Mouse (Mus musculus) lung, embryonic 16.5 days (tissue): ENCODE data around the gene Rp9. TPM values are rescaled to one million over a fixed set of nuclear protein-coding genes. Genes with fewer than 3 reads are reported as not detected.

Source experiments
- ATAC-seq: fragments of 200-750 bp; cut with Nextera tagmentation; 2 replicates; pipeline ENCODE4 v1.8.0; 2017; ENCODE audit warnings: low read depth, mild to moderate bottlenecking, moderate library complexity
- H3K27ac ChIP-seq: fragments of 300-500 bp; sonication (generic); 2 replicates; pipeline ENCODE4 v1.5.1; 2014; ENCODE audit warnings: mild to moderate bottlenecking, control low read depth, low read length
- H3K27me3 ChIP-seq: fragments of 300-500 bp; sonication (generic); 2 replicates; pipeline ENCODE4 v1.6.1; 2014; ENCODE audit warnings: low read depth, low read length, mixed read lengths; ENCODE audit not compliant: control insufficient read depth, insufficient read depth
- H3K36me3 ChIP-seq: fragments of 300-500 bp; sonication (generic); 2 replicates; pipeline ENCODE4 v1.6.1; 2014; ENCODE audit warnings: low read length; ENCODE audit not compliant: control insufficient read depth, insufficient read depth
- H3K4me1 ChIP-seq: fragments of 300-500 bp; sonication (generic); replicated peaks from 2 replicates; pipeline ENCODE4 v1.6.1; 2014; ENCODE audit warnings: low read length, mixed read lengths; ENCODE audit not compliant: control insufficient read depth, insufficient read depth
- H3K4me2 ChIP-seq: fragments of 300-500 bp; sonication (generic); 2 replicates; pipeline ENCODE4 v1.6.1; 2014; ENCODE audit warnings: low read depth, low read length, control low read depth
- H3K4me3 ChIP-seq: fragments of 300-500 bp; sonication (generic); 2 replicates; pipeline ENCODE4 v1.5.1; 2014; ENCODE audit warnings: mild to moderate bottlenecking, low read length, control low read depth
- H3K9ac ChIP-seq: fragments of 300-500 bp; sonication (generic); 2 replicates; pipeline ENCODE4 v1.6.1; 2014; ENCODE audit warnings: low read length, control low read depth
- H3K9me3 ChIP-seq: fragments of 300-500 bp; sonication (generic); 2 replicates; pipeline ENCODE4 v1.6.1; 2016; ENCODE audit warnings: low read length; ENCODE audit not compliant: control insufficient read depth
- WGBS: fragments of 180-500 bp; shearing (Covaris S2); extraction: QIAGEN DNeasy Blood & Tissue Kit; methylation state at CpG from one replicate; pipeline ENCODE4 v1.1.7; 2014; 5-methylcytosine and 5-hydroxymethylcytosine counted together
- polyA plus RNA-seq: library from polyadenylated mRNA; unstranded; fragments of >200 nt; fragmentation: Nextera tagmentation; extraction: Ambion mirVana; gene quantifications from 2 replicates; pipeline ENCODE4 v1.2.1, GENCODE M21; 2015

The Rp9 gene
- polyA plus RNA-seq, 1 experiment from 2014 or later: 64.5 TPM

DNA sequence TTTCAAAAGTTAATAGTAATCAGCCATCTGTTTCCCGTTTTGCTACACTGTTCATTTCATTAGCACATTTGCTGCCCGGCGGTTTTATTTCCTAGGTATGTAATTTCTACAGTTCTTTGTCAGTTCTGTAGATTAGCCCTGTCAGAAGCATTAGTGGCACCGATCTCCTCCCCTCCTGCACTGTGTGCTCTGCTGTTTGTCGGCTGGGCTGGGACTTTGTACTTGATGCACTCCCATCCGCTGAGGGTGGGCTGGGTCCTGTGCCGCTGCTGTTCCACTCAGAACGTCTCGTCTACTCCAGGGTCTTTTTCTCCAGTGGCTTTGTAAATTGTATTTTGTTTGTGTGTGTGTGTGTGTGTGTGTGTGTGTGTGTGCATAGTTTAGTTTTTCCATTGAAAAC is 19.4 kb upstream of the Rp9 start:
- H3K9me3 ChIP-seq: no peaks in the 10 kb centered on the region
- 39% methylated on average over 9 of the region's 9 CpGs for WGBS
- ATAC-seq: no peak

DNA sequence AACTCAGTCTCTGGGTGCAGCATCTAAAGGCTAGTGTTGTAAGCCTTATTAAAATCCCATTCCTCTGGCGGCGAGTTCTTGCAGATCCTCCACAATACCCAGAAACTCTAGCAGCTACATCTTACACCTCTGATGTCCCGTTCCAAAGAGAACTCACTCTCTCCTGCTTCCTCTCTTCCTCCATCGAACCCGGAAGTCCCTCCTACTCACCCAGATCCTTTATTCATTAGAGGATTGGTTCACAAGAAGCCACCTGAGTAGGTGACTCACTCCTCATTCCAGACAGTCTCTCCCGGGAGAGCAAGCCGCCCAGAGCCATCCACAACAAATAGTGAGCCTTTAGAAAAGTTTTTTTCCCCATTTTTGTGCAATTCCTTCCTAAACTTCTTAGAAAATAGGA is 16.7 kb upstream of the Rp9 start:
- WGBS: 84% methylated on average over 7 of the region's 7 CpGs
- no peak overlapping the region for H3K4me3 ChIP-seq
- H3K4me1 ChIP-seq: no peaks in the 10 kb centered on the region
- H3K4me2 ChIP-seq: no peak overlapping the region
- ATAC-seq: no peak
- H3K27me3 ChIP-seq: no peaks in the 10 kb centered on the region
- no peaks in the 10 kb centered on the region for H3K36me3 ChIP-seq
- no peak overlapping the region for H3K9ac ChIP-seq
- H3K9me3 ChIP-seq: no peaks in the 10 kb centered on the region
- no peak overlapping the region for H3K27ac ChIP-seq

More for the DNA sequence above, 19.4 kb upstream of the Rp9 start:
- H3K27me3 ChIP-seq: no peaks in the 10 kb centered on the region
- no peak overlapping the region for H3K27ac ChIP-seq
- no peak overlapping the region for H3K4me2 ChIP-seq
- H3K4me3 ChIP-seq: no peak overlapping the region
- H3K4me1 ChIP-seq: no peaks in the 10 kb centered on the region
- H3K9ac ChIP-seq: no peak overlapping the region
- H3K36me3 ChIP-seq: no peaks in the 10 kb centered on the region

DNA sequence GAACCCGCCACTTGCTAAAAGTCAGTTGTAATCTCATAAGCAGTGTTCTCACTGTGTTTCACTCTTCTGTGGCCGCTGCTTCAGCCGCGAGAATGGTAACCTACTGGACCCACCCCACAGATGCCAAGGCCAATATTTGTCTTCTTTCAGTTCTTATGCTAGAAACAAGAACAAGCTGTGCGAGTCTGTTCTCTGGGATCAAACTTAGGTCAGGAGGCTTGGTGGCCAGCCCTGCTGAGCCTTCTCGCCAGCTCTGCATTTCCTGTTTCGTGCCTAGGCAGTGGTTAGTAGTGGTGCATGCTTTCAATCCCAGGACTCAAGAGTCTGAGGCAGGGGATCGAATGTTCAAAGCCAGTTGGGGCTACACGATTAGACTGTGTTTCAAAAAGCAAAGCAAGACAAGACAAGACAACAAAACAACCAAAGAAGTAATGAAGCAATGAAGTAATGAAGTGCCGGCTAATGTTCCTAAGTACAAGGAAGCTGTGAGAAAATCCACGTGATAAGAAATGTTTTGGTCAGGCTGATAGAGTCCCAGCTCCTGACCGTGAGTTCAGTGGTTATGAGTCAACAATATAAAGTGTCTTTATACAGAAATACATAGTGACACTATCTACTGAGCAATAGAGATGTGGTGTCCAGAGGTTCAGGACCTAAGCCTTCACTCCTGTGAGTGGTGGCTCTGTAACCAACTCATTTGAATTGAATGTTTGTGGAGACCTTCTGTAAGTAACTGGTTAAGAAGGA is 15.2 kb upstream of the Rp9 start:
- H3K4me1 ChIP-seq: no peaks in the 10 kb centered on the region
- H3K27ac ChIP-seq: no peak overlapping the region
- H3K27me3 ChIP-seq: no peaks in the 10 kb centered on the region
- H3K4me3 ChIP-seq: no peak overlapping the region
- H3K4me2 ChIP-seq: no peak overlapping the region
- H3K36me3 ChIP-seq: no peaks in the 10 kb centered on the region
- no peak overlapping the region for H3K9ac ChIP-seq
- WGBS: 70% methylated on average over 12 of the region's 12 CpGs
- ATAC-seq: peak; percentile 57; the same call in 1 of the 2 replicates
- H3K9me3 ChIP-seq: no peaks in the 10 kb centered on the region

DNA sequence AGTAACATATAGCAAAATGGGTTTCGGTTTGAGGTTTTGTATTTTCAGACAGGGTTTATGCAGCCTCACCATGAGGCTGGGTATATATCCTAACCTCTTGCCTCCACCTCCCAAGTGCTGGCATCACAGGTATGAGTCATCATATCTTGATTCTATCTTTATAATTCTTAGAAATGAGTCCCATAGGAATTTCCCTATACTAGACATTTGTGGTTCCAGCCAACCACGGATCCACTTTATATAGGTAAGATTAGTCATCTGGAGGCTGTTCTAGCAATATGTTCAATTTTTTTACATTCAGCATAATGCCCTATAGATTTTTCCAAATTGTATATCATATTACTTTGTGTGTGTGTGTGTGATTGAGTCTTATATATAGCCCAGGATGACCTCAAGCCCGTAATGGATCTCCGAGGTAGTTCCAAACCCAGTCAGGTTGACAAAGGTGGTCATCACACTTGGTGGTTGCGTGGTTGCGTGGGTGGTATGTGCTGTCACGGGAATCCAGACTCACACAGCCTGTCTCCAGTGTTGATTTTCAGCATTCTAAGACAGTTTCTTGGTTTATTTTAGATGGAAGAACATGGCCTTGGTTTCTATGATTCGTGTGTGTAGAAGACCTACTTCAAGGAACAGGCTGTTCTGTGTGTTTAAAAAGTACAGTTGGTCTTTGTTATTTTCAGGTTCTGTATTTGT is 14.5 kb upstream of the Rp9 start:
- ATAC-seq: 0 out of 2 replicates have a peak, but pooled peaks have one; percentile 7
- Histone ChIP-seq H3K27ac (no peak overlapping the region), H3K4me2 (no peak overlapping the region), H3K4me1 (no peaks in the 10 kb centered on the region), H3K27me3 (no peaks in the 10 kb centered on the region), H3K9ac (no peak overlapping the region), H3K9me3 (no peaks in the 10 kb centered on the region), H3K36me3 (no peaks in the 10 kb centered on the region), H3K4me3 (no peak overlapping the region)
- 91% methylated on average over 8 of the region's 8 CpGs for WGBS

DNA sequence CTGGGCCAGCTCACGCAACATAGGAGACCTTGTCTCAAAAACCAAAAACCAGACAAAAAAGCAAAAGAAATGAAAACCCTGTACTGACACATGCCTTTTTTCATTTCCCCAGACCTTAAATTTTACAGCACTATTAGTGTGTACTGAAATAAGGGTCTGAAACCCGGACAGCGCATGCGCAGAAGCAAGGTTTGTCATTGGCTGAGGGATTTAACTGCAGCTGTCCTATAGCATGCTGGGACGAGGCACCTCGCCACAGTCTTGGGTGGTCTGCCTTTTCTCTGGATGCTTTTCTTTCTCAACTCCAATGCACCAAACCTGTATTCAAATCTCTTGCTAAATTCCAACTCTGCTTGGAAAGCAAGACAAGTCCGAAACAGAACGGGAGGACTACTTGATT is 9.4 kb upstream of the Rp9 start:
- Histone ChIP-seq H3K4me2 (no peak overlapping the region), H3K36me3 (no peaks in the 10 kb centered on the region), H3K27me3 (no peaks in the 10 kb centered on the region), H3K4me1 (peaks cover 4% of the 10 kb centered on the region; the same call in 1 of the 2 replicates), H3K27ac (no peak overlapping the region), H3K9me3 (no peaks in the 10 kb centered on the region), H3K9ac (no peak overlapping the region), H3K4me3 (no peak overlapping the region)
- no peak for ATAC-seq
- WGBS: 91% methylated on average over 8 of the region's 8 CpGs

DNA sequence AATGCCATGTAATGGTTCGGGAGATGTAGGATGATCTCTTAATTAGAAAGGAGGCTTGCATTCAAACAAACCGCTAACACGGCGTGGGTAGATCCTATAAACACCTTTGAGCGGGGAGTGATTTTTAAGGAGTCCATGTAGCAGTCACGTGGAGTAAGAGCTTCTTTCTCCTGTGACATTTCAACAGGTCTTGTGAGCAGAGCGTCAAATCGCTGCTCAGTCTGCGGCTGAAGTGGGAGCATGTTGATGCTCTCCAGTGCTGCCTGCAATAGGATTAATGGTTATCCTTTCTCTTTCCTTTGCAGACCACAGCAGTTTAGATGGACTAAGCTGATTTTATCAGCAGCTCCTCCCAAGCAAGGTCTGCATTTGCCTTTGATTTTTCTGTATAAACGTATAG is 6.7 kb upstream of the Rp9 start:
- 3% methylated on average over 10 of the region's 10 CpGs for WGBS
- Histone ChIP-seq H3K36me3 (no peaks in the 10 kb centered on the region), H3K27ac (no peak overlapping the region; the same call in 1 of the 2 replicates), H3K27me3 (no peaks in the 10 kb centered on the region), H3K4me3 (peak overlapping the region; percentile 80), H3K4me1 (peaks cover 4% of the 10 kb centered on the region; the same call in 1 of the 2 replicates), H3K4me2 (peak overlapping the region; percentile 94), H3K9me3 (no peaks in the 10 kb centered on the region), H3K9ac (peak overlapping the region; percentile 76)
- ATAC-seq: 0 out of 2 replicates have a peak, but pooled peaks have one; percentile 6

DNA sequence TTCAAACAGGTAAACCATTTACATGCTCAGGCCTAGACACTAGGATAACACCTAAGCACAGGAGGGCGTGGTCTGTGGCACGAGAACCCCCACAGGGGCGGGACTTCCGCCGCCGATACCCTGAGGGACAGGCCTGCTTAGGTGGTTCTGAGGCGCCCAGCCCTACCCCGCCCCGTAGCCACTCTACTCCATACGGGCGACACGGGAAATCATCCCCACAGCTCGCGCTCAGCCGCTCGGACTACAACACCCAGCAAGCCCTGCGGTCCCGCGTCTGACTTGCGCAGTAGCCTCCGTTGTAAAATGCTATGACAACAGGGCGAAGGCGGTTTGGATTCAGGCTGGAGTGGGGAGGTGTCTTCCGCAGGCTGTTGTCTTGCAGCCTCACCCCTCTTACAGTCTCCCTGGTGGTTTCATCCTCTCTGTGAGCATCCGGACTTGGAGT is 5.9 kb upstream of the Rp9 start, which contains the start of gene Bbs9:
Gene Bbs9, plus strand, starts transcription at position 292 of the 445 bp plus-strand sequence.
- peak within 1 kb of the TSS; percentile 76 for H3K9ac ChIP-seq
- under 1% methylated on average over 25 of the region's 25 CpGs for whole genome bisulfite sequencing
- peaks cover 4% of the 10 kb centered on the region; the same call in 1 of the 2 replicates for H3K4me1 ChIP-seq
- no peaks in the 10 kb centered on the region for H3K9me3 ChIP-seq
- peak within 1 kb of the TSS; percentile 78 for H3K27ac ChIP-seq
- no peaks in the 10 kb centered on the region for H3K27me3 ChIP-seq
- peak within 1 kb of the TSS; percentile 80 for H3K4me3 ChIP-seq
- H3K36me3 ChIP-seq: no peaks in the 10 kb centered on the region
- ATAC-seq: peak; percentile 99
- H3K4me2 ChIP-seq: peak within 1 kb of the TSS; percentile 94

DNA sequence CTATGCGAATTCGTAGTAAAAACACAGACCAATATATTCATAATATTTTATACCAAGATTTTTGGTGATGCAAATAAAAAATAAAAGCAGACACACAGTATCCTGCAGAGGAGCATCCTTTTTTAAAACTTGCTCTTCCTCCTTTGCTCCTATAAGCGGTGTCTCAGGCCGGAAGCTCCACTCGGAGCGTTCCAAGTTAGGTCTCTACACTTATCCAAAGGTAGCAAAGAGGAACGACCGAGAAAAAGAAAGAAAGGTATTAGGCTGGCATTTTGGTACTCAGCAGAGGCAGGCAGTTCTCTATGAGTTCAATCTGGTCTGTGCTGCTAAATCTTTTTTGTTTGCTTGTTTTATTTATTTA is 664 bp downstream of the Rp9 start:
- no peak for ATAC-seq
- no peak overlapping the region for H3K4me3 ChIP-seq
- H3K4me1 ChIP-seq: peaks cover 3% of the 10 kb centered on the region
- H3K27ac ChIP-seq: no peak overlapping the region
- H3K27me3 ChIP-seq: no peaks in the 10 kb centered on the region
- no peak overlapping the region for H3K9ac ChIP-seq
- no peaks in the 10 kb centered on the region for H3K9me3 ChIP-seq
- no peak overlapping the region for H3K4me2 ChIP-seq
- WGBS: 74% methylated on average over 8 of the region's 8 CpGs
- 0 out of 2 replicates have a peak, but pooled peaks cover 3% of the 10 kb centered on the region for H3K36me3 ChIP-seq

DNA sequence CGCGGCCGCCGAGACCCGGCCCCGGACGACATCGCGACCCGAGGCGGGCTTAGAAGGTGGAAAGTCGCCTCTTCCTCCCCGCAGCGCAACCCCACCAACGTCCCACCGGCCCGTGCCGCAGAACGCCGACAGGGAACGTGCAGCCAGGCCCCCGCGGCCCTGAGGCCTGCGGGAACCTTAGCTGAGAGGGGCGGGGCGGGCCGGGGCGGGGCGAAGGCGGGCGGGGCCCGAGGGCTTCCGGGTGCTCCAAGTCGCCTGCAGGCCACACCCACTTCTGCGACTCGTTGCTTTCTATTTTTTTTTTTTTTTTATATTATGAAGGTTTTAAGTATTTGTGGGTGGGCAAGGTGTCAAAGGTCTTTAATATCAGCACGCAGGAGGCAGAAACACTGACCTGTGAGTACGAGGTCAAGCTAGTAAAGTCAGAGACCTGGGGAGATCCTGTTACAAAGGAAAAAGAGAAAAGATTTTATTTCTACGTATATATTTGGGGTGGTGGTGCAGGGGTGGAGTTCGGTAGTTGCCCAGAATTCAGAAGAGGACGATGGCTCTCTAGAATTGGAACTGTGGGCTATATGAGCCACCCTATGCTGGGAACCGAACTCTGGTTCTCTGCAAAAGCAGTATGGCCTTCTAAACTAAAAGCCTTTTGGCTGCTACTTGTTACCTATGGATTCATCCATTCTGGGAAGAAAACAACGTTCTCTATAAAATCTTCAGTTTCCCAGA is 1.2 kb downstream of the Rp9 start:
- ATAC-seq: peak; percentile 95
- H3K4me1 ChIP-seq: peaks cover 3% of the 10 kb centered on the region
- peak overlapping the region; percentile 96 for H3K9ac ChIP-seq
- H3K36me3 ChIP-seq: 0 out of 2 replicates have a peak, but pooled peaks cover 3% of the 10 kb centered on the region
- peak overlapping the region; percentile 61 for H3K4me2 ChIP-seq
- H3K27me3 ChIP-seq: no peaks in the 10 kb centered on the region
- 4% methylated on average over 34 of the region's 43 CpGs for WGBS
- peak overlapping the region; percentile 86 for H3K4me3 ChIP-seq
- peak overlapping the region; percentile 92 for H3K27ac ChIP-seq
- no peaks in the 10 kb centered on the region for H3K9me3 ChIP-seq
